Mouse (Mus musculus): ENCODE results near the gene Rpl18a.

DNA sequence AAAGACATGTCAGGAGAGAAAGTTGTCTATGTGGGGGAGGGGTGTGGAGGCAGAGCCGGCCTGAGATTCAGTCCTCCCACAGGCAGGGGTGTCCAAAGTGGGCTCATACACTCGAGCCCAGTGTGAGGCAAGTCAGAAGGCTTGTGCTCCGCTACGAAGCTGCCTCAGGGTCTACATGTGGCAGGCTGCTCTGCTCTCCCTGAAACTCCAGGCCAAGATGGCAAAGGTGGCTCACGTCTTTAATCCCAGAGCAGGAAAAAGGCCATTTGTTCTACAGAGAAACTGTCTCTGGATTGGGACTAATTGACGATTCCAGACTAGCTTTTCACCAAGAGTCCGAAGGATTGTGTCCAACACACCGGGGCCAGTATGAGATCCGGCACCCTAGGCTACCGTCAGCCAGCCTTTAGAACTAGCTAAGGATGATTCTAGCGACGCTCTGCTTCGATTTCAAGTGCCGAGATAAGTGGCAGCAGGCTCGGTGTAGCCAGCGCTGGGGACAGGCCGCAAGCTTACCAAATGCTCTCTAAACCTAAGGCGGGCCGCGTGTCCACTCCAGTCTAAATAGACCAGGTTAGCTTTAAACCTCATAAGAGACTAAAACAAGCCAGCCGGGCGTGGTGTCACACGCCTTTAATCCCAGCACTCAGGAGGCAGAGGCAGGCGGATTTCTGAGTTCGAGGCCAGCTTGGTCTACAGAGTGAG is 744 bp downstream of the Rpl18a start:
- TF ChIP-seq GATA1 (IDR thresholded peaks at IDR 0.05; ENCODE audit: low read length), result no peak
- TF ChIP-seq TAL1 (IDR thresholded peaks at IDR 0.05; ENCODE audit: low read length), result no peak

Data from erythroblast, embryonic 14.5 days (primary cell).